Mouse (Mus musculus): ENCODE measurements around the gene Ifna6.
"Not testable (repeated sequence)": the region's sequence is repeated elsewhere in the genome, so short reads cannot be mapped to it uniquely, and the experiment has no call there.

GRCm38 (mm10) chr4:88797097-88797496 is 30.1 kb upstream of the Ifna6 start, which contains the start of gene Gm13279:
- not testable (repeated sequence) for TF ChIP-seq CTCF (conservative IDR thresholded peaks at IDR 0.05; ENCODE audit: insufficient read depth, insufficient read length, low read depth, low read length); POLR2A (IDR thresholded peaks at IDR 0.05; ENCODE audit: low read depth, low read length)
